Mouse (Mus musculus) c-Kit-positive CD71-positive TER-119-positive erythroid progenitor cells, embryonic 14.5 days (primary cell): Measurements from ENCODE around the gene Olfr56.
"Not testable (repeated sequence)": the region's sequence is repeated elsewhere in the genome, so short reads cannot be mapped to it uniquely, and the experiment has no call there.

Experiments used
- DNase-seq: peaks from one replicate; pipeline ENCODE4 v3.0.0-alpha.2; 2013; ENCODE audit warnings: low spot score

Gene Olfr56

GRCm38 (mm10) chr11:49051894-49052293 is 73.2 kb downstream of the Olfr56 start:
- not testable (repeated sequence) for DNase-seq

- not testable (repeated sequence) for DNase-seq
Measured at GRCm38 (mm10) chr11:49060061-49060460, 81.4 kb downstream of the Olfr56 start.

GRCm38 (mm10) chr11:49061865-49062264 is 83.2 kb downstream of the Olfr56 start:
- DNase-seq = not testable (repeated sequence)

- not testable (repeated sequence) for DNase-seq
Measured at GRCm38 (mm10) chr11:49063713-49064469, 85.2 kb downstream of the Olfr56 start, which contains the start of gene Tgtp2. TSS of gene Tgtp2 (minus strand) at chr11:49064206.

- DNase-seq = no peak
Measured at GRCm38 (mm10) chr11:49068358-49068757, 89.7 kb downstream of the Olfr56 start.

- not testable (repeated sequence) for DNase-seq
Measured at GRCm38 (mm10) chr11:49076001-49076757, 97.5 kb downstream of the Olfr56 start, which contains the start of gene Ifi47. TSS of gene Ifi47 (plus strand) at chr11:49076587.

- DNase-seq = no peak
Measured at GRCm38 (mm10) chr11:49077012-49077411, 98.3 kb downstream of the Olfr56 start.

GRCm38 (mm10) chr11:49078719-49079118 is 100.0 kb downstream of the Olfr56 start:
- DNase-seq = no peak

GRCm38 (mm10) chr11:49080636-49081035 is 101.9 kb downstream of the Olfr56 start:
- DNase-seq = no peak

- DNase-seq = no peak
Measured at GRCm38 (mm10) chr11:49081356-49081755, 102.7 kb downstream of the Olfr56 start.

GRCm38 (mm10) chr11:49081886-49082285 is 103.2 kb downstream of the Olfr56 start:
- no peak for DNase-seq

GRCm38 (mm10) chr11:49083146-49083545 is 104.5 kb downstream of the Olfr56 start:
- no peak for DNase-seq

- DNase-seq = no peak
Measured at GRCm38 (mm10) chr11:49083808-49084207, 105.1 kb downstream of the Olfr56 start.

- DNase-seq = no peak
Measured at GRCm38 (mm10) chr11:49084385-49084784, 105.7 kb downstream of the Olfr56 start.

- DNase-seq = no peak
Measured at GRCm38 (mm10) chr11:49084875-49085274, 106.2 kb downstream of the Olfr56 start.

- no peak for DNase-seq
Measured at GRCm38 (mm10) chr11:49086858-49087361, 108.2 kb downstream of the Olfr56 start.

GRCm38 (mm10) chr11:49087830-49088616 is 109.3 kb downstream of the Olfr56 start:
- peak; percentile 70 for DNase-seq

GRCm38 (mm10) chr11:49088990-49089652 is 110.4 kb downstream of the Olfr56 start:
- DNase-seq = no peak

GRCm38 (mm10) chr11:49089735-49090507 is 111.2 kb downstream of the Olfr56 start:
- DNase-seq = no peak

- DNase-seq = no peak
Measured at GRCm38 (mm10) chr11:49090551-49090950, 111.9 kb downstream of the Olfr56 start.

- no peak for DNase-seq
Measured at GRCm38 (mm10) chr11:49091171-49091570, 112.5 kb downstream of the Olfr56 start.
